Mouse (Mus musculus) G1E (cell line): ENCODE measurements around the gene Dpy19l2. TPM values are rescaled to one million over a fixed set of nuclear protein-coding genes. Genes with fewer than 3 reads are reported as not detected.
"Not testable (repeated sequence)": the region's sequence is repeated elsewhere in the genome, so short reads cannot be mapped to it uniquely, and the experiment has no call there.

Experiments
- ATAC-seq: 2 replicates; pipeline ENCODE4 v1.8.0; 2016; ENCODE audit warnings: mild to moderate bottlenecking; ENCODE audit not compliant: insufficient number of reproducible peaks, poor library complexity, low FRiP score, severe bottlenecking; ENCODE audit errors: extremely low read depth
- DNase-seq: peaks from one replicate; pipeline ENCODE4 v3.0.0; 2012; ENCODE audit warnings: low spot score
- H3K27me3 ChIP-seq: 2 replicates; pipeline ENCODE4 v1.6.1; 2012; ENCODE audit warnings: mild to moderate bottlenecking, low read length, inconsistent platforms; ENCODE audit not compliant: insufficient read depth
- H3K36me3 ChIP-seq: replicated peaks from 2 replicates; pipeline ENCODE3; 2012; ENCODE audit warnings: mild to moderate bottlenecking, inconsistent platforms
- H3K4me1 ChIP-seq: 2 replicates; pipeline ENCODE4 v1.6.1; 2012; ENCODE audit warnings: low read depth, low read length, inconsistent platforms, mixed read lengths; ENCODE audit not compliant: insufficient read depth
- H3K4me3 ChIP-seq: 2 replicates; pipeline ENCODE4 v1.5.1; 2012; ENCODE audit warnings: low read depth, mild to moderate bottlenecking, inconsistent platforms, low read length, moderate library complexity, mixed read lengths
- H3K9me3 ChIP-seq: replicated peaks from 2 replicates; pipeline ENCODE4 v1.6.1; 2012; ENCODE audit warnings: inconsistent platforms
- CTCF ChIP-seq: IDR thresholded peaks from 2 replicates; pipeline ENCODE4 v1.5.1; 2012; ENCODE audit warnings: low read depth, low read length, inconsistent platforms, mixed read lengths
- GATA1 ChIP-seq: IDR thresholded peaks from 2 replicates; pipeline ENCODE4 v1.6.1; 2012; ENCODE audit warnings: borderline replicate concordance, low read length, inconsistent platforms, mixed read lengths
- GATA2 ChIP-seq: IDR thresholded peaks from 2 replicates; pipeline ENCODE4 v1.6.1; 2012; ENCODE audit warnings: low read depth, low read length, inconsistent platforms, borderline replicate concordance
- POLR2AphosphoS5 ChIP-seq: IDR thresholded peaks from 2 replicates; pipeline ENCODE4 v1.6.1; 2012; ENCODE audit warnings: low read depth, low read length, inconsistent platforms; ENCODE audit not compliant: insufficient replicate concordance
- TAL1 ChIP-seq: conservative IDR thresholded peaks from 2 replicates; pipeline ENCODE4 v1.6.1; 2012; ENCODE audit warnings: low read depth, low read length, inconsistent platforms, mixed read lengths
- polyA plus RNA-seq: library from polyadenylated mRNA; stranded (reverse); fragments of >175 nt; gene quantifications from 2 replicates; pipeline ENCODE4 v1.2.3, GENCODE M21; 2012
- total RNA-seq, 2 experiments: library from RNA; stranded (forward) in 1 of 2; stranded (reverse) in 1 of 2; fragments of 200-1000 nt in 1 of 2; fragments of >200 nt in 1 of 2; fragmentation: Nextera tagmentation in 1 of 2; gene quantifications; 2 replicates each; pipeline ENCODE4 v1.2.3; 2014 to 2017

Dpy19l2 gene
- total RNA-seq (2014; fragmentation: Nextera tagmentation), result not detected in 2 replicates
- 0.06 TPM in 1 of 2 replicates, not detected in the other for total RNA-seq (2017)
- not detected in 2 replicates for polyA plus RNA-seq

DNA sequence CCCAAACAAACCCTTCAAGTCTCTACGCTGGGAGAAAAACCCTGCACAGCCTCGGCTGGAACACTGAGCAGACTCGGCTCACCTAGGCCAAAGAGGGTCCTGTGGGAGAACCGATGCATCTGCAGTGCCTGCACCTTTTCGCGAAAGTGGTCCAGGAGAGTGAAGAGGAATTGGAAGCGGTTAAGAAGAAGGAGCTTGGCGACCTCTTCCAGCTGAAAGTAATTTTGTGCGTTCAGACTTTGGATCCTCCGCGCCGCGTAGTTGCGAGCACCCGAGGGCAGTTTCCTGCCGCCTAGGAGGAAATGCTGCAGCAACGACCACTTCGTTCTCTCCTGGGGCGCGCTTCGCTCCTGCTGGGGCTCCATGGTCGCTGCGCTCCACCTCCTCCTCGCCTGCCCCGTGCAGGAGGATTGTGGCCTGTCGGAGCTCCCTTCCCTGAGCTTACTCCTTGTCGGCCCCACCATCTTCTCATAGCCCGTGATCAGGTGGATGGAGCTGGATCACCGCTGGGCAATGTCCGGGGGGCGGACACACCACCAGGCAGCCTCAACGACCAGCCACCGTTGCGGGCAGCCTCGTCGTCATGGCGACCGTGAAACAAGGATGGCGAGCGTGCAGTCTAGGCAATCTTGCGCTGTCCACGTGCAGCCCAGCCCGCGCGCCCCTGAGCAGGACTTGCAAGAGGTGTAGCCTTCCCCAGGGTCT lies at the start of gene Dpy19l2:
Dpy19l2 (minus strand) TSS at position 594 of the 705 bp plus-strand sequence.
- Histone ChIP-seq H3K4me1 (no peaks in the 10 kb centered on the region), H3K36me3 (no peaks in the 10 kb centered on the region), H3K27me3 (peaks cover 3% of the 10 kb centered on the region; the same call in 1 of the 2 replicates), H3K9me3 (no peaks in the 10 kb centered on the region), H3K4me3 (no peak within 1 kb of the TSS)
- no peak for ATAC-seq
- no peak for DNase-seq
- TF ChIP-seq TAL1 (no peak), GATA1 (no peak), CTCF (no peak), POLR2AphosphoS5 (no peak), GATA2 (no peak)

GRCm38 (mm10) chr9:24744958-24745357 lies 48.9 kb upstream of the Dpy19l2 start:
- H3K4me3 ChIP-seq, result no peak overlapping the region
- no peaks in the 10 kb centered on the region for H3K4me1 ChIP-seq
- no peaks in the 10 kb centered on the region for H3K27me3 ChIP-seq
- no peak for DNase-seq
- TF ChIP-seq GATA2 (no peak), POLR2AphosphoS5 (no peak)
- ATAC-seq, result peak; percentile 100
- no peaks in the 10 kb centered on the region for H3K9me3 ChIP-seq
- H3K36me3 ChIP-seq, result no peaks in the 10 kb centered on the region

DNA sequence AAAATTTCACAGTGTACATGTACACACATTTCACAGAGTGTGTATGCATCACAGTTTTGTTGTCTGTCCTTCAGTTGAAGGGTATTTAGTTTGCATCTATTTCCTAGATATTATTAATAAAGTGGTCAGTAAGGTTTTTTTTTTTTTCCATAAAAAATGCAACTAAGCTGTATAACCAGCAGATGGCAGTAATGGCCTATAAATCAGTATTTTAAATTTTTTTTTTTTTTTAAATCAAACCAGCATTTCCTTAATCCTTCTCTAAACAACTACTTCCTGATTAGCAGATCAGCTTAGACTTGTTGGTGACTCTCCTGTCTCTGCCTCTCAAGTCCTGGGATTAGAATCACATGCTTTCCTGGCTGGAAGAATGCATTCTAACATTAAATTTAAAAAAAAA lies 5.2 kb upstream of the Dpy19l2 start:
- DNase-seq (no peak), ATAC-seq (no peak)
- TF ChIP-seq GATA2 (no peak), GATA1 (no peak), TAL1 (no peak), POLR2AphosphoS5 (no peak), CTCF (no peak)
- Histone ChIP-seq H3K36me3 (no peaks in the 10 kb centered on the region), H3K27me3 (no peaks in the 10 kb centered on the region), H3K4me3 (no peak overlapping the region), H3K9me3 (no peaks in the 10 kb centered on the region), H3K4me1 (no peaks in the 10 kb centered on the region)

DNA sequence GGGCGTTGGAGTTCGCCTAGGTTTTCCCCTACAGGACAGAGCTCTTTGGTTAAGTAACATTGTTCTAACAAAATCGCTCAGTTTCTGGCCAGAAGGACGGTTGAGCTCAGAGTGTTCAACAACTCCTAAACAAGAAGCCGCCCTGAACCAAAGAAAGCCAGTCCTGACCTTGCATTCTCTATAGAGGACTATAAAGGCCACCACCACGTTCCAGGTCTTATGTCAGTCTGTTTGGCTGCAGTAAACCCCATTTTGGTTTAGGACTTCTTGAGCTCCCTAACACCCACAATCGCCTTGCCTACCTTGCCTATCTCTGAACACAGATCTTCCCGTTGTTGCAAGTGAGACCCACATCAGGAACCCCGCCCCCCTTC lies 299 bp upstream of the Dpy19l2 start:
- Histone ChIP-seq H3K27me3 (peaks cover 3% of the 10 kb centered on the region; the same call in 1 of the 2 replicates), H3K4me1 (no peaks in the 10 kb centered on the region), H3K36me3 (no peaks in the 10 kb centered on the region), H3K4me3 (no peak overlapping the region), H3K9me3 (no peaks in the 10 kb centered on the region)
- TF ChIP-seq GATA1 (no peak), GATA2 (no peak)
- ATAC-seq (no peak), DNase-seq (no peak)

- not testable (repeated sequence) for H3K4me1 ChIP-seq, H3K9me3 ChIP-seq, ATAC-seq, H3K27me3 ChIP-seq, DNase-seq, H3K4me3 ChIP-seq, H3K36me3 ChIP-seq
These were observed 58.8 kb downstream of the Dpy19l2 start for GRCm38 (mm10) chr9:24637341-24637740.

DNA sequence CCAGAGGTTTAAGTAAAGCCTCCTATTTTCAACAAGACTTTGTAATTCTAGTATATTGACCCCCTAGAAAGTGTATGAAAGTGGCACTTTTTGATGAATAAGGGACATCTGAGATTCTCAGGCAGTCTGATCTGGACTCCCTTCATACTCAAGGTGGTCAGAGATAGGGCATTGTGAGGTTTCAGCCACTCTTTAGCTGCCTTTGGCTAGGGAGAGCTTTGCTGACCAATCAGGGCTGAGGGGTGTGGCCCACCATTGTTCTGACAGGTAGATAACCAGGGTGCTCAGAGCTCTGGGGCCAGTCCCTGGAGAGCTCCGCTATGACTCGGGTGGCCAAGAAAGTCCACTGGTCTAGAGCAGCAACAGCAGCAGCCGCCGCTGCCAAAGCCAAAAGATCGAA lies 71.2 kb downstream of the Dpy19l2 start, which contains the start of gene Cypt4:
Cypt4 (plus strand) TSS at position 301 of the 400 bp plus-strand sequence.
- Histone ChIP-seq H3K9me3 (no peaks in the 10 kb centered on the region), H3K4me1 (no peaks in the 10 kb centered on the region), H3K36me3 (no peaks in the 10 kb centered on the region), H3K27me3 (no peaks in the 10 kb centered on the region), H3K4me3 (no peak within 1 kb of the TSS)
- no peak for TF ChIP-seq TAL1
- TF ChIP-seq POLR2AphosphoS5, result no peak
- no peak for TF ChIP-seq CTCF
- no peak for TF ChIP-seq GATA2
- TF ChIP-seq GATA1, result no peak
- DNase-seq (no peak), ATAC-seq (no peak)

DNA sequence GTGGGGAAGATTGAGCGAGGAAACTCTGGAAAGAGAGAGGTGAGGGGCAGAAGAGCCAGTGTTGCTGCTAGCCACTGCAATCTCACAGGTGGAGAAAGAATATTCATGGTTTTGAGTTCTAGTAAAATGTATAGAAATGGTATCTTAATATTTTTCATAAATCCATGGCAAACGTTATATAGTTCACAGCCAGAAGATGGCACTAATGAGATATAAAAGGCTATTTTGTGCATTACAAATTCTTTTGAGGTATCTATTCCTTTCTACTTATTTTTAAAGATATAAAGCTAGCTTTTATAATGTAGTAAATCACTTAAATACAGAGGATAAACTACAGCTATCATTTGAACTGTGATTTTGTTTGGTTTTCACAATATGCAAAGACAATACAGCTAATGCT lies 157.9 kb downstream of the Dpy19l2 start:
- Histone ChIP-seq H3K4me1 (no peaks in the 10 kb centered on the region), H3K36me3 (no peaks in the 10 kb centered on the region), H3K4me3 (no peak overlapping the region), H3K27me3 (no peaks in the 10 kb centered on the region), H3K9me3 (no peaks in the 10 kb centered on the region)
- ATAC-seq, result no peak
- DNase-seq, result no peak
- no peak for TF ChIP-seq POLR2AphosphoS5
- no peak for TF ChIP-seq GATA1
- no peak for TF ChIP-seq TAL1
- no peak for TF ChIP-seq CTCF
- TF ChIP-seq GATA2, result no peak
